Mouse (Mus musculus) thymus, postnatal 10 days (tissue): ENCODE data around the gene Sac3d1.

Source experiments
- DNase-seq, 2 experiments: peaks; one replicate each; pipeline ENCODE4 v3.0.0; 2021; ENCODE audit warnings: low spot score in 2 of 2

Gene Sac3d1

GRCm38 (mm10) chr19:6121761-6122160 lies 3.3 kb upstream of the Sac3d1 start:
- no peak for DNase-seq

GRCm38 (mm10) chr19:6118677-6119185 lies 281 bp upstream of the Sac3d1 start:
- DNase-seq, result no peak

- peak in 1 of 2 experiments; percentile 33 for DNase-seq
Observed at GRCm38 (mm10) chr19:6117346-6117985, 984 bp downstream of the Sac3d1 start.

GRCm38 (mm10) chr19:6116113-6116850 lies 2.2 kb downstream of the Sac3d1 start:
- DNase-seq, result no peak

GRCm38 (mm10) chr19:6113116-6113515 lies 5.3 kb downstream of the Sac3d1 start:
- DNase-seq, result no peak

GRCm38 (mm10) chr19:6105586-6105985 lies 12.9 kb downstream of the Sac3d1 start, which contains the start of gene Naaladl1:
Gene Naaladl1 (plus strand): TSS chr19:6105782.
- no peak for DNase-seq

GRCm38 (mm10) chr19:6104476-6104875 lies 14.0 kb downstream of the Sac3d1 start:
- DNase-seq, result no peak

- DNase-seq, result no peak
Observed at GRCm38 (mm10) chr19:6102169-6102853, 16.1 kb downstream of the Sac3d1 start.

GRCm38 (mm10) chr19:6101186-6101585 lies 17.3 kb downstream of the Sac3d1 start:
- no peak for DNase-seq

- no peak for DNase-seq
Observed at GRCm38 (mm10) chr19:6097847-6098246, 20.6 kb downstream of the Sac3d1 start.

GRCm38 (mm10) chr19:6094119-6094518 lies 24.3 kb downstream of the Sac3d1 start, which contains the start of gene AC131692.1:
Gene AC131692.1 (plus strand): TSS chr19:6094419.
- DNase-seq, result no peak

- DNase-seq, result no peak
Observed at GRCm38 (mm10) chr19:6088841-6089240, 29.6 kb downstream of the Sac3d1 start.

GRCm38 (mm10) chr19:6085417-6085879 lies 33.0 kb downstream of the Sac3d1 start:
- peak; percentile 52 to 55 for DNase-seq

- peak; percentile 94 to 96 for DNase-seq
Observed at GRCm38 (mm10) chr19:6084478-6085248, 33.8 kb downstream of the Sac3d1 start, which contains the start of the genes Zfpl1 and Cdca5. Gene Zfpl1 (minus strand): TSS chr19:6084956. Gene Cdca5 (plus strand): TSS chr19:6084983.

- no peak for DNase-seq
Observed at GRCm38 (mm10) chr19:6082156-6082555, 36.3 kb downstream of the Sac3d1 start, which contains the start of gene Gm28374. Gene Gm28374 (minus strand): TSS chr19:6082256.

- no peak for DNase-seq
Observed at GRCm38 (mm10) chr19:6079983-6080480, 38.4 kb downstream of the Sac3d1 start, which contains the start of gene Tmem262. Gene Tmem262 (plus strand): TSS chr19:6080033.

- DNase-seq, result peak; percentile 79 to 81
Observed at GRCm38 (mm10) chr19:6076564-6077393, 41.7 kb downstream of the Sac3d1 start, which contains the start of gene Vps51. Gene Vps51 (minus strand): TSS chr19:6077231.

- DNase-seq, result no peak
Observed at GRCm38 (mm10) chr19:6073889-6074288, 44.6 kb downstream of the Sac3d1 start.

- DNase-seq, result no peak
Observed at GRCm38 (mm10) chr19:6071261-6071660, 47.2 kb downstream of the Sac3d1 start.
